Mouse (Mus musculus): ENCODE measurements around the gene Itpk1.

Itpk1 gene

GRCm38 (mm10) chr12:102713153-102713865 lies 8.6 kb upstream of the Itpk1 start:
- no peak for DNase-seq

GRCm38 (mm10) chr12:102710851-102711375 lies 6.2 kb upstream of the Itpk1 start:
- DNase-seq: no peak

- no peak for DNase-seq
Observed at GRCm38 (mm10) chr12:102709896-102710295, 5.2 kb upstream of the Itpk1 start.

- DNase-seq: no peak
Observed at GRCm38 (mm10) chr12:102708220-102708619, 3.5 kb upstream of the Itpk1 start.

- DNase-seq: no peak
Observed at GRCm38 (mm10) chr12:102706833-102707463, 2.2 kb upstream of the Itpk1 start.

- no peak for DNase-seq
Observed at GRCm38 (mm10) chr12:102705906-102706640, 1.3 kb upstream of the Itpk1 start.

- peak; percentile 91 to 92 for DNase-seq
Observed at GRCm38 (mm10) chr12:102705216-102705871, 614 bp upstream of the Itpk1 start.

GRCm38 (mm10) chr12:102703921-102704408 lies 765 bp downstream of the Itpk1 start:
- DNase-seq: no peak

GRCm38 (mm10) chr12:102703441-102703840 lies 1.3 kb downstream of the Itpk1 start:
- no peak for DNase-seq

- DNase-seq: peak in 1 of 2 experiments; percentile 42
Observed at GRCm38 (mm10) chr12:102703111-102703412, 1.7 kb downstream of the Itpk1 start.

GRCm38 (mm10) chr12:102702356-102703110 lies 2.2 kb downstream of the Itpk1 start:
- DNase-seq: peak; percentile 37 to 82

- no peak for DNase-seq
Observed at GRCm38 (mm10) chr12:102701691-102702207, 3.0 kb downstream of the Itpk1 start.

GRCm38 (mm10) chr12:102700453-102700852 lies 4.3 kb downstream of the Itpk1 start:
- no peak for DNase-seq

- peak in 1 of 2 experiments; percentile 7 for DNase-seq
Observed at GRCm38 (mm10) chr12:102699156-102699555, 5.6 kb downstream of the Itpk1 start.

- no peak for DNase-seq
Observed at GRCm38 (mm10) chr12:102698089-102698684, 6.5 kb downstream of the Itpk1 start.

GRCm38 (mm10) chr12:102697381-102697780 lies 7.3 kb downstream of the Itpk1 start:
- no peak for DNase-seq

- DNase-seq: no peak
Observed at GRCm38 (mm10) chr12:102696635-102697354, 7.9 kb downstream of the Itpk1 start.

- no peak for DNase-seq
Observed at GRCm38 (mm10) chr12:102695369-102696239, 9.1 kb downstream of the Itpk1 start.

- peak in 1 of 2 experiments; percentile 31 for DNase-seq
Observed at GRCm38 (mm10) chr12:102691761-102692160, 13.0 kb downstream of the Itpk1 start.

- DNase-seq: peak; percentile 34 to 66
Observed at GRCm38 (mm10) chr12:102691180-102691579, 13.6 kb downstream of the Itpk1 start.

Data from lung, postnatal 4 days (tissue).